Mouse (Mus musculus) urinary bladder, postnatal 10 days (tissue): ENCODE measurements around the gene Mbl1.

ENCODE experiments used
- DNase-seq: peaks from one replicate; pipeline ENCODE4 v3.0.0; 2022; ENCODE audit warnings: low spot score

The Mbl1 gene

DNA sequence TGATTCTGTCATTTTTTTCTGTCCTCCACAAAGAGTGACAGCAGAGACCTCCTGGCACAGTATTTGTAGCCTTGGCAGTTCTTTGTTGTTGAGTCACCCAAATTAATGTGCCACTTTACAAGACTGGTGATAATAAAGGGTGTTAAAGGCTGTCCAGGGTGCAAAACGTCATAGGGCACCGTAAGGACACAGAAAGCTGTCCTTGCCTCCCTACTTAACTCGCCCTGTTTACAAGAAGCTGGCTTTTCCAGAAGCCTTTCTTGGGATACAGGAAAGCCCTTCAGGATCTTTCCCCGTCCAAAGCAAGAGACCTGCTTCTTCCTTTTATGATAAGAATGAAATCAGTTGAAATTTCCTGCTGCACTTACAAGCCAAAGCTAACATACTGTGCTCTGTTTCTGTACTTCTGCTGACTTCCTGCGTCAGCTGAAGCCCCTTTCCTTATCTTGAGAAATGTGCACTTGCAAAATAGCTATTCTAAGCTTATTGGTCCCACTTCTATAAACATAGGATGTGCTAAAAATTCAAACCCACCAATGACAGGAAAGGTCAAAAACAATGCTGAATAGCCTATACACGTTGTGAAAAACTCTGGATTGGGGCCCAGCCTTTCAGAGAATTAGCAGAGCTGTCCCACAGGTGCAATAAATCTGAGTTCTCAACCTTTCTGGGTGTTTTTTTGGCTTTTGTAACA, 46.9 kb downstream of the Mbl1 start:
- no peak for DNase-seq
